Mouse (Mus musculus) ES-Bruce4 (cell line): Measurements from ENCODE around the gene Atxn7l1.

Experiments used
- EP300 ChIP-seq: IDR thresholded peaks from 2 replicates; pipeline ENCODE4 v1.6.1; 2011; ENCODE audit warnings: low read depth, low read length; ENCODE audit not compliant: insufficient read depth
- POLR2A ChIP-seq: IDR thresholded peaks from one replicate; pipeline ENCODE4 v1.8.1; 2011; ENCODE audit warnings: low read length; ENCODE audit not compliant: insufficient read depth

DNA sequence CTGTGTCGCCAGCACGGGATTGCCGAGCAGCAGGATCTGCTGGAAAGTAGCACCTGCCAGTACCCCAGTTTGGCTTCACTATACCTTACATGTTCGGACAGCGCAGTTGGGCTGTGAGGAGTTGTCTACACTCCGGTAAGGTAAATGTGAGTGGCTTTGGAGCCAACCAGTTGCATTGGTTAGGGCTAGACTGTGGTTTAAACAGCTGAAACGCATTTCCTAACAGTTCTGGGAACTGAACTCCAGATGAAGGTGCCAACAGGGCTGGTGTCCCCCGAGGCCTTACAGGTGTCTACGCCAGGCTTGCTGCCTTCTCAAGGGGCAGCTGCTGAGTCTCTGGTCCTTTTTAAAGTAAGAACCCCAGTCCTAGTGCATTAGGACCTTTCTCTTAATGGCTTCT lies 157.6 kb downstream of the Atxn7l1 start:
- TF ChIP-seq EP300 (no peak), POLR2A (no peak)
